Mouse (Mus musculus): ENCODE results near the gene Nabp2. TPM values are rescaled to one million over a fixed set of nuclear protein-coding genes. Genes with fewer than 3 reads are reported as not detected.

The Nabp2 gene
- polyA plus RNA-seq, 1 experiment = 226 TPM

GRCm38 (mm10) chr10:128408591-128409535, 2.4 kb downstream of the Nabp2 start:
- no peak for TF ChIP-seq GATA1 (IDR thresholded peaks at IDR 0.05; ENCODE audit: low read length)

- TF ChIP-seq GATA1 (IDR thresholded peaks at IDR 0.05; ENCODE audit: low read length) = no peak
These were observed 7.4 kb downstream of the Nabp2 start for GRCm38 (mm10) chr10:128403931-128404330.

- no peak for TF ChIP-seq GATA1 (IDR thresholded peaks at IDR 0.05; ENCODE audit: low read length)
These were observed 9.7 kb downstream of the Nabp2 start for GRCm38 (mm10) chr10:128401638-128402037.

GRCm38 (mm10) chr10:128401056-128401455, 10.2 kb downstream of the Nabp2 start, which contains the start of gene Slc39a5:
Gene Slc39a5 (minus strand): TSS chr10:128401229.
- TF ChIP-seq GATA1 (IDR thresholded peaks at IDR 0.05; ENCODE audit: low read length) = no peak

GRCm38 (mm10) chr10:128400338-128400737, 11.0 kb downstream of the Nabp2 start:
- TF ChIP-seq GATA1 (IDR thresholded peaks at IDR 0.05; ENCODE audit: low read length) = no peak

GRCm38 (mm10) chr10:128397466-128397865, 13.8 kb downstream of the Nabp2 start:
- no peak for TF ChIP-seq GATA1 (IDR thresholded peaks at IDR 0.05; ENCODE audit: low read length)

GRCm38 (mm10) chr10:128396716-128397264, 14.5 kb downstream of the Nabp2 start:
- no peak for TF ChIP-seq GATA1 (IDR thresholded peaks at IDR 0.05; ENCODE audit: low read length)

GRCm38 (mm10) chr10:128396017-128396673, 15.1 kb downstream of the Nabp2 start:
- no peak for TF ChIP-seq GATA1 (IDR thresholded peaks at IDR 0.05; ENCODE audit: low read length)

GRCm38 (mm10) chr10:128391850-128392249, 19.4 kb downstream of the Nabp2 start:
- TF ChIP-seq GATA1 (IDR thresholded peaks at IDR 0.05; ENCODE audit: low read length) = no peak

GRCm38 (mm10) chr10:128390366-128390765, 20.9 kb downstream of the Nabp2 start:
- TF ChIP-seq GATA1 (IDR thresholded peaks at IDR 0.05; ENCODE audit: low read length) = no peak

- no peak for TF ChIP-seq GATA1 (IDR thresholded peaks at IDR 0.05; ENCODE audit: low read length)
These were observed 21.7 kb downstream of the Nabp2 start for GRCm38 (mm10) chr10:128389570-128389969.

GRCm38 (mm10) chr10:128388941-128389340, 22.4 kb downstream of the Nabp2 start:
- TF ChIP-seq GATA1 (IDR thresholded peaks at IDR 0.05; ENCODE audit: low read length) = no peak

- TF ChIP-seq GATA1 (IDR thresholded peaks at IDR 0.05; ENCODE audit: low read length) = no peak
These were observed 25.4 kb downstream of the Nabp2 start for GRCm38 (mm10) chr10:128385902-128386301.

GRCm38 (mm10) chr10:128382482-128382881, 28.8 kb downstream of the Nabp2 start:
- no peak for TF ChIP-seq GATA1 (IDR thresholded peaks at IDR 0.05; ENCODE audit: low read length)

GRCm38 (mm10) chr10:128380565-128380964, 30.7 kb downstream of the Nabp2 start:
- no peak for TF ChIP-seq GATA1 (IDR thresholded peaks at IDR 0.05; ENCODE audit: low read length)

- TF ChIP-seq GATA1 (IDR thresholded peaks at IDR 0.05; ENCODE audit: low read length) = no peak
These were observed 32.0 kb downstream of the Nabp2 start for GRCm38 (mm10) chr10:128379260-128379659.

All from G1E-ER4 (cell line).